Mouse (Mus musculus) liver, embryonic 11.5 days (tissue): Measurements from ENCODE around the gene Astn1. TPM values are rescaled to one million over a fixed set of nuclear protein-coding genes. Genes with fewer than 3 reads are reported as not detected.

Source experiments
- ATAC-seq: fragments of 200-750 bp; cut with Nextera tagmentation; replicated peaks from 2 replicates; pipeline ENCODE4 v1.8.0; 2017; ENCODE audit warnings: moderate number of reproducible peaks, mild to moderate bottlenecking, moderate TSS enrichment, moderate library complexity; ENCODE audit not compliant: low FRiP score
- DNase-seq: peaks from one replicate; pipeline ENCODE4 v3.0.0-alpha.2; 2017; ENCODE audit warnings: low spot score
- H3K27ac ChIP-seq: fragments of 300-500 bp; sonication (generic); 2 replicates; pipeline ENCODE4 v1.5.1; 2014; ENCODE audit warnings: mild to moderate bottlenecking, low read depth, low read length, control low read depth
- H3K27me3 ChIP-seq: fragments of 300-500 bp; sonication (generic); replicated peaks from 2 replicates; pipeline ENCODE4 v1.6.1; 2014; ENCODE audit warnings: low read length, mixed read lengths; ENCODE audit not compliant: control insufficient read depth, insufficient read depth
- H3K36me3 ChIP-seq: fragments of 300-500 bp; sonication (generic); 2 replicates; pipeline ENCODE4 v1.6.1; 2014; ENCODE audit warnings: mild to moderate bottlenecking, low read length, moderate library complexity, mixed read lengths; ENCODE audit not compliant: control insufficient read depth, insufficient read depth
- H3K4me1 ChIP-seq: fragments of 300-500 bp; sonication (generic); replicated peaks from 2 replicates; pipeline ENCODE4 v1.6.1; 2014; ENCODE audit warnings: low read length, mixed read lengths; ENCODE audit not compliant: control insufficient read depth, insufficient read depth
- H3K4me2 ChIP-seq: fragments of 300-500 bp; sonication (generic); 2 replicates; pipeline ENCODE4 v1.6.1; 2014; ENCODE audit warnings: mild to moderate bottlenecking, control low read depth, moderate library complexity
- H3K4me3 ChIP-seq: fragments of 300-500 bp; sonication (generic); 2 replicates; pipeline ENCODE4 v1.5.1; 2014; ENCODE audit warnings: low read depth, low read length, control low read depth
- H3K9ac ChIP-seq: fragments of 300-500 bp; sonication (generic); 2 replicates; pipeline ENCODE4 v1.6.1; 2014; ENCODE audit warnings: low read depth, low read length, control low read depth
- H3K9me3 ChIP-seq: fragments of 300-500 bp; sonication (generic); 2 replicates; pipeline ENCODE4 v1.6.1; 2016; ENCODE audit warnings: low read length, inconsistent platforms, mixed read lengths; ENCODE audit not compliant: control insufficient read depth
- WGBS: fragments of 180-500 bp; shearing (Covaris S2); extraction: QIAGEN DNeasy Blood & Tissue Kit; methylation state at CpG from one replicate; pipeline ENCODE4 v1.1.7; 2014; 5-methylcytosine and 5-hydroxymethylcytosine counted together
- polyA plus RNA-seq: library from polyadenylated mRNA; unstranded; fragments of >200 nt; fragmentation: Nextera tagmentation; extraction: Ambion mirVana; gene quantifications from 2 replicates; pipeline ENCODE4 v1.2.1, GENCODE M21; 2014

Astn1 gene
- polyA plus RNA-seq, 1 experiment from 2014 or later: 0.62 TPM

DNA sequence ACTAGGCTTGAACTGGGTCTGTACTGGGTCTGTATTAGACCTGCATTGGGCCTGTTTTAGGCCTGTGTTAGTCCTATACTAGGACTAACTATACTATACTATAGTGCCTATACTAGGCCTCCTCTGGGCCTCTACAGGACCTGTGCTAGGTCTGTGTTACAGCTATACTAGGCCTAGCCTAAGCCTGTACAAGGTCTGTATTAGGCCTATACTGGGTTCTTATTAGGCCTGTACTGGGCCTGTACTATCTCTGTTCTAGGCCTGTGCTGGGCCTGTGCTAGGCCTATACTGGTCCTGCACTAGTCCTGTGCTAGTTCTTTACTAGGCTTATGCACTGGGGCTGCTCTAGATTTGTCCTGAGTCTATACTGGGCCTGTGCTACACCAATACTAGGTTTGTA, 90.6 kb downstream of the Astn1 start:
- DNase-seq (no peak), ATAC-seq (0 out of 2 replicates have a peak, but pooled peaks have one; percentile 20)
- Histone ChIP-seq H3K4me1 (no peaks in the 10 kb centered on the region), H3K4me3 (no peak overlapping the region), H3K27ac (no peak overlapping the region), H3K4me2 (no peak overlapping the region), H3K36me3 (no peaks in the 10 kb centered on the region), H3K27me3 (no peaks in the 10 kb centered on the region), H3K9ac (no peak overlapping the region), H3K9me3 (no peaks in the 10 kb centered on the region)

GRCm38 (mm10) chr1:158453587-158453986, 91.5 kb downstream of the Astn1 start:
- H3K36me3 ChIP-seq: no peaks in the 10 kb centered on the region
- H3K27ac ChIP-seq: no peak overlapping the region
- no peak for DNase-seq
- 66% methylated on average over 5 of the region's 5 CpGs for WGBS
- no peak overlapping the region for H3K4me2 ChIP-seq
- no peaks in the 10 kb centered on the region for H3K4me1 ChIP-seq
- H3K9me3 ChIP-seq: no peaks in the 10 kb centered on the region
- ATAC-seq: no peak
- no peak overlapping the region for H3K9ac ChIP-seq
- H3K4me3 ChIP-seq: no peak overlapping the region
- no peaks in the 10 kb centered on the region for H3K27me3 ChIP-seq

- Histone ChIP-seq H3K9me3 (no peaks in the 10 kb centered on the region), H3K27ac (no peak overlapping the region), H3K4me3 (no peak overlapping the region), H3K27me3 (no peaks in the 10 kb centered on the region), H3K36me3 (no peaks in the 10 kb centered on the region), H3K9ac (no peak overlapping the region), H3K4me1 (no peaks in the 10 kb centered on the region), H3K4me2 (no peak overlapping the region)
- 71% methylated on average over 6 of the region's 6 CpGs for WGBS
- ATAC-seq: no peak
- no peak for DNase-seq
Observed at GRCm38 (mm10) chr1:158463975-158464374, 101.9 kb downstream of the Astn1 start.

DNA sequence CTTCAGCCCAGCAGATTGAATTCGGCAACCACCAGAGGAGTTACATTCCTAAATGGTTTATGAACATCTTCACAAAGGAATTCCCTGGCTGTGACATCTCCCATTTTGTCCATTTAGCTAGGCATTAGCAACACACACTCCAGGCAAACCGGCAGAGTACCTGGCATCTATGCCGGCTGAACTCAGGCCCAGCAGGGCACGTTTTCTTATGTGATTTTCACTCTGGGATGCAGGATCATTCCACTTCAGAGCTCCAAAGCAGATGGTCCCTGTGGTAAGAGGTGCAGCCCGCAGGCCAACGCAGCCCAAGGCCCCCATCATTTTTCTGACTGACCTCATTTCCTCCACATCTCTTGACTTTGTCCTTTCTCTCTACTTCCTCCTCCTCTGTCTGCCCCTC, 103.2 kb downstream of the Astn1 start:
- Histone ChIP-seq H3K9me3 (no peaks in the 10 kb centered on the region), H3K9ac (no peak overlapping the region), H3K27me3 (no peaks in the 10 kb centered on the region), H3K4me2 (no peak overlapping the region), H3K27ac (no peak overlapping the region), H3K4me1 (no peaks in the 10 kb centered on the region), H3K36me3 (no peaks in the 10 kb centered on the region), H3K4me3 (no peak overlapping the region)
- 62% methylated on average over 6 of the region's 6 CpGs for WGBS
- no peak for DNase-seq
- no peak for ATAC-seq

DNA sequence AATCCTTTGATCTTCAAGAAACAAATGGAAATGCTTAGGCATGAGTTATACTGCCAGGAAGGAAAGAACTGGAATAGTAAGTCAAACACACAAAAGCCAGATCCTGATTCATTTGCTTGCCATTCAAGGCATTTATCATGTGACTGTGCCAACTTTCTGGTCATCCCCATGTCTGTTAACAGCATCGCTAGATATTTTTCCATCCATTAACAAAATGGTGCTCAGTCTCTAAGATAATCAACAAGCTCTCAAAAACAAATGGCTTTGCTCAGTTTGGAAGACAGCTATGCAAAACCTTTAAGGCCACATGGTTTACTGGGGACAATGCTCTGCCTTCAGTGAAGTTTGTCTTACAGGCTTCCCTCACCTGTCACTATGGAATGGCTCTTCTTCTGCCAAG, 115.8 kb downstream of the Astn1 start:
- Histone ChIP-seq H3K9ac (no peak overlapping the region), H3K4me3 (no peak overlapping the region), H3K4me2 (no peak overlapping the region), H3K4me1 (no peaks in the 10 kb centered on the region), H3K27ac (no peak overlapping the region), H3K9me3 (no peaks in the 10 kb centered on the region), H3K36me3 (no peaks in the 10 kb centered on the region), H3K27me3 (no peaks in the 10 kb centered on the region)
- 79% methylated on average over 1 of the region's 1 CpGs for WGBS
- DNase-seq: no peak
- no peak for ATAC-seq

GRCm38 (mm10) chr1:158480285-158480684, 118.2 kb downstream of the Astn1 start:
- 82% methylated on average over 6 of the region's 6 CpGs for WGBS
- no peak for ATAC-seq
- H3K27me3 ChIP-seq: no peaks in the 10 kb centered on the region

DNA sequence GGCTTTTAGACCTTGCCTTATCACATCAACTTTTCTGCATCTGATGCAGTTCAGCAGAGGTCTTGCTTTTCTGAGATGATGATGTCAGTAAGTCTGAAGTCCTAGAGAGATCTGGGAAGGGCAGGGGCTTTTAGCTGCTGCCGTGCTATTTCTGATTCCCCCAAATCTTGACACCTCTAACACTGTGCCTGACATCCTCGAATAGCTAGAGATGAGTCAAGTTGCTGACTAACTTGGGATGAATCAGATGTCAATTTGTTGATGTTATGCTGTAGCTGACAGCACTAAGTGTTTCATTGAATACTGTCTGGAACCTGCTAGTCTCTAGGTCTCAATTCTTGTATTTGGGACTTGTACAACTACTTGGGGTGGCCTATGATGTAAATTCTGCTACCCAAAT, 121.7 kb downstream of the Astn1 start:
- H3K36me3 ChIP-seq: no peaks in the 10 kb centered on the region
- WGBS: 75% methylated on average over 2 of the region's 2 CpGs
- H3K4me1 ChIP-seq: no peaks in the 10 kb centered on the region
- H3K27ac ChIP-seq: no peak overlapping the region
- no peaks in the 10 kb centered on the region for H3K9me3 ChIP-seq
- no peaks in the 10 kb centered on the region for H3K27me3 ChIP-seq
- DNase-seq (no peak), ATAC-seq (no peak)
- no peak overlapping the region for H3K4me3 ChIP-seq
- H3K4me2 ChIP-seq: no peak overlapping the region
- H3K9ac ChIP-seq: no peak overlapping the region

More at GRCm38 (mm10) chr1:158480285-158480684, 118.2 kb downstream of the Astn1 start:
- no peaks in the 10 kb centered on the region for H3K36me3 ChIP-seq
- no peak overlapping the region for H3K9ac ChIP-seq
- H3K4me3 ChIP-seq: no peak overlapping the region
- H3K9me3 ChIP-seq: no peaks in the 10 kb centered on the region
- no peak overlapping the region for H3K27ac ChIP-seq
- H3K4me1 ChIP-seq: no peaks in the 10 kb centered on the region
- no peak overlapping the region for H3K4me2 ChIP-seq
- no peak for DNase-seq

DNA sequence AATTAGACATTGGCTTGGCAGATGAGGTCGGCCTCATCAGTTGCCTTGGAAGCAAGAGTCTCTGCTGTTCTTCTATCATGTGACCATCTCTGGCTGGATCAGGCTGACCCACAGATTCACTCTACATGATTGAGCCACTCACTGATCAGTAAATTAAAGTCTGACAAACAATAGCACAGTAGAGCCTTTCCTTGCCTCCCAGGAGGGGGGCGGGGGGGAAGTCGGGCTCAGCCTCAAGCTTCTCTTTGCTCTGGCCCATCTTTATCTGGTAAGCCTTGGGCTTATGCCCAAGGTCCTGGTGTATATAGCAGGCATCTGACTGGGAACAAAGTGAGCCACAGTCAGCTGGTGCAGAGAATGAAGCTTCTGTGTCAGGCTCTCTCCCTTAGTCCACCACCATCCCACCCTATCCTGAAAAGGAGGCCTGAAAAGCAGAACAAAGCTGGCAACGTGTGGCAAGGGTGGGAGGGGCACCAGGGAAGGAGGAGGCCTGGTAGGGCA, 127.5 kb downstream of the Astn1 start:
- Histone ChIP-seq H3K36me3 (no peaks in the 10 kb centered on the region), H3K27ac (no peak overlapping the region), H3K9me3 (no peaks in the 10 kb centered on the region), H3K27me3 (no peaks in the 10 kb centered on the region), H3K4me3 (no peak overlapping the region), H3K4me2 (no peak overlapping the region), H3K4me1 (no peaks in the 10 kb centered on the region), H3K9ac (no peak overlapping the region)
- ATAC-seq (no peak), DNase-seq (no peak)
- WGBS: 57% methylated on average over 4 of the region's 4 CpGs

GRCm38 (mm10) chr1:158490175-158490574, 128.1 kb downstream of the Astn1 start:
- Histone ChIP-seq H3K4me3 (no peak overlapping the region), H3K4me2 (no peak overlapping the region), H3K27me3 (no peaks in the 10 kb centered on the region), H3K9ac (no peak overlapping the region), H3K36me3 (no peaks in the 10 kb centered on the region), H3K27ac (no peak overlapping the region), H3K9me3 (no peaks in the 10 kb centered on the region), H3K4me1 (no peaks in the 10 kb centered on the region)
- WGBS: 83% methylated on average over 1 of the region's 1 CpGs
- no peak for ATAC-seq
- DNase-seq: no peak
